Mouse (Mus musculus) G1E (cell line): ENCODE results near the gene Thop1.

ENCODE experiments used
- CTCF ChIP-seq: IDR thresholded peaks from 2 replicates; pipeline ENCODE4 v1.5.1; 2012; ENCODE audit warnings: low read depth, low read length, inconsistent platforms, mixed read lengths
- GATA1 ChIP-seq: IDR thresholded peaks from 2 replicates; pipeline ENCODE4 v1.6.1; 2012; ENCODE audit warnings: borderline replicate concordance, low read length, inconsistent platforms, mixed read lengths
- POLR2AphosphoS5 ChIP-seq: IDR thresholded peaks from 2 replicates; pipeline ENCODE4 v1.6.1; 2012; ENCODE audit warnings: low read depth, low read length, inconsistent platforms; ENCODE audit not compliant: insufficient replicate concordance
- TAL1 ChIP-seq: conservative IDR thresholded peaks from 2 replicates; pipeline ENCODE4 v1.6.1; 2012; ENCODE audit warnings: low read depth, low read length, inconsistent platforms, mixed read lengths

- TF ChIP-seq CTCF, result no peak
- TF ChIP-seq GATA1, result no peak
- TF ChIP-seq POLR2AphosphoS5, result no peak
- no peak for TF ChIP-seq TAL1
Measured at GRCm38 (mm10) chr10:81090621-81091020, 20.8 kb downstream of the Thop1 start.
